Mouse (Mus musculus) gastrocnemius, postnatal 25 days (tissue): Measurements from ENCODE around the gene Zbtb44. TPM values are rescaled to one million over a fixed set of nuclear protein-coding genes. Genes with fewer than 3 reads are reported as not detected.
A peak's percentile ranks its signal among the peaks of the same experiment; 100 is the strongest.
"Not testable (repeated sequence)": the region's sequence is repeated elsewhere in the genome, so short reads cannot be mapped to it uniquely, and the experiment has no call there.

Experiments
- DNase-seq: peaks from one replicate; pipeline ENCODE4 v3.0.0; 2022
- long read RNA-seq, 2 experiments: library from polyadenylated mRNA; stranded (forward); transcript quantifications; one replicate each; pipeline ENCODE4 v2.0.0; 2021
- total RNA-seq, 2 experiments: library from RNA; stranded (reverse); gene quantifications; 1 replicate in 1 of 2; 2 replicates in 1 of 2; pipeline ENCODE4 v1.2.3; 2021

Gene Zbtb44
- total RNA-seq: 10 to 100 TPM; 52.3 to 58.9 TPM
- long read RNA-seq, experiment 1, partial matches to known transcripts: 1 of 28 reads
- long read RNA-seq, experiment 1, other reads (novel, unspliced or antisense): 27 of 28 reads
- long read RNA-seq, experiment 2, full-length matches to known transcripts: 6 of 29 reads
- long read RNA-seq, experiment 2, partial matches to known transcripts: 0 of 29 reads
- long read RNA-seq, experiment 2, other reads (novel, unspliced or antisense): 23 of 29 reads

DNA sequence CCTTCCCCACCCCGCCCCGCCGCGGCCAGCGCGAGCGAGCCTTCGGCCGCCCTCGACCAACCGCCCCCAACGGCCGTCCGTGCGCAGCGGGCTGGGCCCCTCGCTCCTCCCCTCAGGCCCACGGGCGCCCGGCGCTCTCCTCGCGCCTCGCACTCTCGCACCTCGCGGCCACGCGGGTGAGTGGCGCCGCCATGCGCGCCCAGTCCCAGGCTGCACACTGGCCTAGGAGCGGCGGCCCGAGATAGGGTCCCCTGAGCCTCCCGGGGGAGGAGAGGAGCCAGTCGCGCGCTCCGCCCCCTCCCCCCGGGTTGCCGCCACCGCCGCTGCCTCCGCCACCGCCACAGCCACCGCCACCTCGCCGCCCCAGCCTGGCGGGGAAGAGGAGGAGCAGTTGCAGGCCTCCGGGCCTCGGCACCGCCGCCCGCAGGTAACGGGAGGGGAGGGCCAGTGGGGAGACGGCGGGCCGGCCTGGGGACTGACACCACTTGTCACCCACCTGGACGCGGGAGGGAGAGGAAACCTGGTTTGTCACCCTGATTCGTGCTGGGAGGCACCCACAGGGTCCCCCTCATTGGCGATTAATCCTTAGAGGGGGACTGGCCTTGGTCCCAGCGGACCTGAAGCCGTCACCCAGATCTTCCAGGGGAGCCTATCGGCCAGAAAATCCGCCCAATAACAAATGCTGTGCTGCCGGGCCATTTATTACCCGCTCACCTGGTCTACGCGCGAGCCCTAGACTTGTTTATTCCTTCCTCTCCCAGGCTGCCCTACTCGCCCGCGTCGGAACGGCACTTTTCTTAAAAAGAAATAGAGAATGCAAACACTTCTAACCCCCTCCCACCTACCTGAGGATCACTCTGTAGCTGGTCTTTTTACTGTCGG lies at the start of gene Zbtb44:
Gene Zbtb44, plus strand, starts transcription at position 113 of the 882 bp plus-strand sequence.
- DNase-seq: no peak

DNA sequence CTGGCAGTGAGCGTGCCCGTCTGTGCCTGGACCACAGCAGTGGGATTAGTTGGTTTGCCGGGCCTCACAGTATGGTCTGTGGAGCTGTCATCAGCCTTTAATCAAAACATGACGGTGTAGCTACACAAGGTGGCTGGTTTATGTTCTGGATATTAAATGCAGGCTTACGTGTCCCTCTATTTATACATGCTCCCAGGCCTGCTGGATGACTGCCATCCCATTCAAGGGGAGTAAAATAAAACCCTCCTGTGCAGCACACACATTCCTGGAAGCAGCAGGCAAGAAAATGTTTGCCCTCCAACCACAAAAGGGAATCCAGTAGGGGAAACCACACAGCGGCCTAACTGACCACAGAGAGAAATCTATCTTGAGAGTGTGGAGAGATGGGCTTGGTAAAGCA lies 44.7 kb upstream of the Zbtb44 start:
- no peak for DNase-seq

DNA sequence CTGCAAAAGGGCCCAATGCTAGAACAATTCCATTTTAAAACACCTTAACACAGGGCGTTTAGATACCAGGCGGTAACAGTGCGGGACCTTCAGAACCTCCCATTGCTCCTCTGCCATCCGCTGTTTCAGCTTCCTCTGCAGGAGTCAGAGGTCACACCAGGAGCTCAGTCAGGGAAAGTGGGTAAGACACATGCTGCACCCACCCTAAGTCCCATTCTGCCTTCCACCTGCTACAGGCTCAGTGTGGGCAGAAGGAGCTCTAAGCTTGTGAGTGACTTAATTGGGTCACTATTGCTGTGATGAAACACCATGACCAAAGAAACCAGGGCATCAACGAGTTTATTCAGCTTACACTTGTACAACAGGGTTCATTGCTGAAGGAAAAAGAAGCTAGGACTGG lies 37.3 kb upstream of the Zbtb44 start:
- no peak for DNase-seq

DNA sequence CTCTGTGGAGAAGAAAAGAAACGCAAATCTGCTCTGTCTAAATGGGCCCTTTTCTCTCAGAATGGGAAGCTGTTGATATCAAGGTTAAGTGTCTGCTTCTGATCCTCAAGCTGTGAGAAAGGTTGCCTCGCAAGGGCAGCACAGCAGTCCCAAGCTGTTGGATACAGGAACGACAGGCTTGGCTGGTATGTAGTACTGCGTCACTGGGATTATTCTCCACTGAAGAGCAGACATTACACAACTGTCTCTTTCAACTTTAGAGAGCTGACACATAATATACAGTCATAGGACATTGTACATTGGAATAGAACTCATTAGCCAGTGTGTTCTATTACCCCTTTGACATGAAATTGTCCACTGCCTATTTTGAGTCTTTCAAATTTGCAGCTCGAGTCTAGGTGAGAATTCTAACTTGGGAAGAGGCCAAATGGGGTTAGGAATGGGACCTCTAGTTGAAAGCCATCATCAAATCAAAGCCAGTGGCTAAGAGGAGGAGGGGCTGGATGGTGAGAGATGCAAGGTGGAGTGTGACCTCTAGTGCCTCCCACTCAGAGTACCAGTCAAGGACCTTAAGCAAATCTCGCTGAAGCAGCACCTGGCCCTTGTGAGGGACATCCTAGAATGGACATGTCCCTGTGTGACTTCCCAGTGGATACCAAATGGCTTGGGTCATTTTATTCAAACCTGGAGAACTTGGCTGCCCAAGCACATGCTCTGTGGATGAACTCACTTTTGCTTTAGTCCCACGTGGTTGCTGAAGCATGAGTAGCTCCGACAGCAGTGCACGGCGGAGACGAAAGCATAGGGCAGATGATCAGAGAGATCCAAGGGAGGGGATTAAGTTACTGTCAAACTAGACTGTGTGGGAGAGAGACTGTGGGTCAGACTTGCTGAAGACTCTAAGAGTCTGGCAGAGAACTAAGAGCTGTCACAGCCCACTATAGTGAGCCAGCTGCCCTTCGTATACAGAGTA lies 33.6 kb upstream of the Zbtb44 start:
- peak; percentile 61 for DNase-seq

DNA sequence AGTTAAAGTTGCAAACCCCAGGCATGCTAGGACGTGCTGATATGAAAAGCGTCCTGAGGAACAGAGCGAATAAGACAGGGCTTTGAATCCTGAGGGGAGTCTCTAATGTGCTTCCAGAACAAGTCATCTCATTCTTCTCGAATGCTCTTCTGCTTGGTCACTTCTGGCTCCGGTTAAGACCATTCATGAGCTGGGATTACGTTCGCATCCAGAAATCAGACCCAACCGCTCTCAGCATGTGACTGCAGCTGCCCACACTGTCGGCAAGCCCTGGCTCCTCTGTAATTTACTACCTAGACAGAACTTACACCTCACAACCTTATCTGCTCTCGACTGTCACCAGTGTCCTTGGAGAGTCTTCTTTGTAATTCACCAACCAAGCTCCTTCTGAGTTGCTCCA lies 29.8 kb upstream of the Zbtb44 start:
- DNase-seq: peak; percentile 38

DNA sequence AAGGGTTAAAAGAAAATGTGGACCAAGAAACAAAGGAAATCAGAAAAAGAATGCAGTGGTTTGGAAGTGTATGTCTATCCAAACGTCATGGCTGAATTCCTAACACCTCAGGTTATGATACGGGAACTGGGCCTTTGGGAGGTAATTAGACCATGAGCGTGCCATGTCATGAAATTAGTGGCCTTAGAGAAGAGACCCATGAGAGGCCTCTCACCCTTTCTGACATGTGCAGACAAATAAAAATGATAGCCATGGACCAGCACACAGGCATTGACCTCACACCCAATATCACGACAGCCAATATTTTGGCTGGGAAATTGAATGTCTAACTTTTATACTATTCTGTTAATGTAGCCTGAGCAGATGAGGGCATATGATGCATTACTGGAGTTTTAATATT lies 27.9 kb upstream of the Zbtb44 start:
- no peak for DNase-seq

DNA sequence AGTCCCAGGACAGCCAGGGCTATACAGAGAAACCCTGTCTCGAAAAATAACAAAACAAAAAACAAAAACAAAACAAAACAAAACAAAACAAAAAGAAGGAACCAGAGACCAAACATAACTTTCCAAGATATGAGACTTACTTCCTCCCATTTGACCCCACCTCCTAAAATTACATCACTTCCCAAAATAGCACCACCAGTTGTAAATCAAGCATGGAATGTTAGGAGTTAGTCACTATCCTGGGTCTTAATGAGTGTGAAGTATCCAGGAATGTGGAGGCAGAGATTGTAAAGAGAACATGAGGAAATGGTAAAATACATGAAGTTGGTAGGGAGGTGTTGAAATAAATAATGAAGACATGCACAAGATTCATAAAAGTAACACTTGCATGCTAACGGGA lies 21.1 kb upstream of the Zbtb44 start:
- no peak for DNase-seq

DNA sequence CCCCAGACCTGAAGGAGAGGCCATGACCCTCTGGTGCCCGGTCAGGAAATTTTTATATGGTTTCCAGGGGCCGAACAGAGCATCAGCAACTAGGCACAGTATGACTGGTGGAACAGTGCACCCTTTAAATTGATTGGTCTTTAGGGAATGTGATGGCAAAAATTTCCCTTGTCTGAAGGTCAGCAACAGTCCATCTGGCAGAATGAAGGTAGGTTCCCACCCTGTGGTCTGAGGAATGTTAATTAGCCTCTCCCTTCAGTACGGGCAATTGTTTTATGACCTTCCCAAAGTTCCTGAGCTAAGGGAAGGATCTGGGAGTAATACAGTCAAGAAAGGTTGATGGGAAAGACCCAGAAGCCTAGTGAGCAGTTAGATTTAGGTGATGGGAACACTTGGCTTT lies 20.4 kb upstream of the Zbtb44 start:
- DNase-seq: no peak

DNA sequence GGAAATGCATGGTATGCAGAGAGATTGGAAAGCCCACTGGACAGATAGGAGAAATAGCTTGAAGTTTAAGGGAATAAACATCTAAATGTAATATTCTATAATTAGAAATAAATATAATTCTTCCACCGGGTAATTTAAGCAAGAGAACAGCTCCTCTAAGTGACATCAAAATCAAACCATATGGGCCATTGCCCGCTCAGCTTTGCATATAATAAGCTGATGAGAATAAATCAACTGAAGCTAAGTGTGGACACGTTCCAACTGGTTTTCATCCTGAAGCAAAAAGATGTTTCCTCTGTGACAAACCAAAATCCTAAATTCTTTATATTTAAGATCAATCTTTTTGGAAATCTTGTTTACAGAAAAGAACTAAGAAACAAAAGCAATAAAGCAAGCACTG lies 19.7 kb upstream of the Zbtb44 start:
- DNase-seq: no peak

DNA sequence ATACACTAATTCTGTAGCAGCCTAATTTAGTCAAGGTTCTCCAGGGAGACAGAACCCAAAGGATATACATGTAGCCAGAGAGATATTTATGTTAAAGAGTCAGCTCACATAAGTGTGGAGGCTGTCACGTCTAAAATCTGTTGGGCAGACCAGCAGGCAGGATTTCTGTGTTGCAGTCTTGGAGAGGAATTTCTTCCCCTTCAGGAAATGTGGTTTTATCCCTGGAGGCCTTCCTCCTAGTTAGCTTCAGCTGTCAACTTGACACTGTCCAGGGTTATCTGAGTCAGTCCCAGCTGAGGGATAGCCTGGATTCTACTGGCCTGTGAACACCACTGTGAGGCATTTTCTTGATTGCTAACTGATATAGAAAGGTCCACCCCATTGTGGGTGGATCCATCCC lies 18.9 kb upstream of the Zbtb44 start:
- DNase-seq: no peak

DNA sequence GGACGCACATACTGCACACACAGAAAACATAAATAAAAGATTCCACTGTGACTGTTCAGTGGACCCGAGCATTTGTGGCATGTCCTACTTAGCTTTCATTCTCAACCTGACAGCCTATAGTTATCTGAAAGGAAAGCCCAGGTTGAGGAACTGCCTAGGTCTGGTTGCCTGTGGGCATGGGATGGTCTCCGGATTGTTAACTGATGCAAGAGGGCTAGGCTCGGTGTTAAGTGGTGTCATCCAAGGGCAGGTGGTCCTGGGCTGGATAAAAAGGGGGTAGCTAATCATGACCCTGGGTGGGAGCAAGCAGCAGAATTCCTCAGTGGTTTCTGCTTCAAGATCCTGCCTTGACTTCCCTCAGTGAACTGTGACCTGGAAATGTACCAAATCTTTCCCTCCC lies 17.8 kb upstream of the Zbtb44 start:
- DNase-seq: no peak

DNA sequence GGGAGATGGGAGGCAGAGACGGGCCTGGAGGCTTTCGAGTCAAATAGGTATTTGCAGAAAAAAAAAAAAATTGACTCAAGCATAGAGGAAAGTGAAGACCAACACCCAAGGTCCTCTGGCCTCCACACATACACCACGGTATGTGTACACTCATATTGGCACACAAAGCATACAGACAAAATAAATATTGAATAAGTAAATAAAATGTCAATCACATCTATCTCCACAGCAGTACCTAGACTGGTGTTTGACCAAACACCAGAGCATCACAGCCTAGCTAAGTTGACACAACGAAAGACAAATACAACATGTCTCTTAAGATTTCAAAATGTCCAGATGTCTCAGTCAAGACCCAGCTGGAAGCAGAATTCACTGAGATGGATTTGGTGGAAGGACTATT lies 17.0 kb upstream of the Zbtb44 start:
- no peak for DNase-seq

DNA sequence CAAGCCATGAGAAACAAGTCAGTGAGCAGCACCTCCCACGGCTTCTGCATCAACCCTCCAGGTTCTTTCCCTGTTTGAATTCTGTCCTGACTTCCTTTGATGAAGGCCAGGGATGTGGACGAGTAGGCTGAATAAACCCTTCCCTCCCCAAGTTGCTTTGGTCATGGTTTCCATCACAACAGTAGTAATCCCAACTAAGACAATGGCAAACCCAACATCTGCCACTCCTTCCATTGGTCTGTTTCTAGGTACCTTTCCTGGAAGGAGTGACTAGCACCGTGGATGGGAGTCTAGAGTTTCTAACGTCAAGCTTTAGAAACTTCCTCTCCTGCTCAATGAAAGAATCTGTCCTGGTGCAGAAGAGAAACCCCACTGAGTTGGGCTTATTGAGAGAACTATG lies 12.8 kb upstream of the Zbtb44 start:
- DNase-seq: no peak

DNA sequence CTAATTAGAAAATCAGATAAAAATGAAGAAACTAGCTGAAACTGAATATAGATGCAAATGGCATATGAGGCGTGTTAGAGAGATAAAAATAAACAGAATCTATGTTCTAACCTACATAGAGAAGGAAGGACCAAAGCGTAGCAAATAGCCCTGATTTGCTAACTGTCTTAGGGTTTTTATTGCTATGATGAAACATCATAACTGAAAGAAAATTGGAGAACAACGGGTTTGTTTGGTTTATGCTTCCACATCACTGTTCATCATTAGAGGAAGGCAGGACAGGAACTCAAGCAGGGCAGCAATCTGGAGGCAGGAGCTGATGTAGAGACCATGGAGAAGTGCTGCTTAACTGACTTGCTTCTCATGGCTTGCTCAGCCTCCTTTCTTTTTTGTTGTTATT lies 12.3 kb upstream of the Zbtb44 start:
- no peak for DNase-seq

DNA sequence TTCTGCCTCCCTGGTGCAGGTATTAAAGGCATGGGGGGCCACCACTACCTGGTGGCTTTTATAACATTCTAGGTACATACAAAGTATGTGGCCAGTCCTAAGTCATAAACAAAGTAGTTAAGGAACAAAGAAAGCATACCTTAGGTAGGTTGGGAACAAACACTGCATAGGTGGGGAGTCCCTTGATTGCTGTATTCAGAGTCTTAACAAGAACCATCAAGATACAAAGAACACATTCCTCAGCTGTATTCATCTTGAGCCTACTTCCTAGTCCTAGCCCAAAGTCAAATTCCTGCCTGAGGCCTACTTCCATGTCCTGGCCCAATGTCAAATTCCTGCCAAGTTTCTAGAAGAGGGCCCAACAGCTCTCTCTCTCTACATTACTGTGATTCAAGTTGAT lies 11.7 kb upstream of the Zbtb44 start:
- DNase-seq: no peak

DNA sequence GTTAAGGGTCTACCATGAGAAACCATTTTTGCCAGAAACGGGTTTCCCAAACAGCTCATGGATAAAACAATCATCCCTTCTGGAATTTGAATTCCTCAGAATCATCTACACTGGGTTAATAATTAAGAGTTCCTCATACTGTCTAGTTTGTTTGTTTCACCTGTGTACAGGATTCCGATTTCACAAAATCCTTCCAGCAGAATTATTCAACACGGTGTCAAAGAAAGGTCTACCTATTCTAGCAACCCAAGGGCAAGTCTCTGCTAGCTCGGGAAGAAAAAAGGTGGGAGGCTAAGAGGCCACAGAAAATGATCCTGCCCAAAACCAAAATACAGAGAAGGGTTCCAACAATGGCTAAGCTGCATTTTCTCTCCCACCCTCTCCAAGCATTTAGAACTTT lies 2.2 kb upstream of the Zbtb44 start:
- DNase-seq: no peak

DNA sequence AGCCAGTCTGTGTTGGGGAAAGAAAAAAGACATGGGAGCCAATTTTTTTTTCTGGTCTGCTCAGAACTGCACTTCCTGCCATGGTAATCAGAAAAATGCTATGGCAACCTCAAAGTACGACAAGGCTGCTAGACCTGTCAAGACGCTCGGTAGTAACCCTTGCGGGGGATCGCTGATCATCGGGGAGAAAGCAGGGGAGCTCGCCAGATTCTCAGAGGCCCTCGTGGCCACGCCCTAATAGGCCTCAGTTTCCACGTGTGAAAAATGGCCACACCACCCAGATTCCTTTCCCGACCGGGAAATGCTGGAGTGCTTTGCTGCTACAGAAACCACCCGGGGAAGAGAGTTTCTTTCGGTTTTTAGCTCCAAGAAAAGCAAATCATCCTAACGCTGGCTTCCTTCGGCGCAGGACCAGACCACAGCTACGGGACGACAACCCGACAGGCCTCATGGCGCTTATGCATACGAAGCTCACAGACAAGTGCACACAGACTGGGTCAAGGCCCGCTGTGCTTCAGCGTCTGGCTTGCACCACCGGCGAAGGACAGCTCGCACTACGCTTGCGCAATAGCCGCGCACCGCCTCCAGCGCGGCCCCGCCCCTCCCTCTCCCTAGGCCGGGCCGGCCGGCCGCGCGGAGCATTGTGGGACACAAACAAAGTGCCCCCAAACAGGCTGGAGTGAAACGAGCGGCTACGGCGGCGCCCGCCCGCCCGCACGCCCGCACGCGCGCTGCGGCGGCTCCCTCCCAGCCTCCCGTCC lies 513 bp upstream of the Zbtb44 start:
- peak; percentile 97 for DNase-seq

DNA sequence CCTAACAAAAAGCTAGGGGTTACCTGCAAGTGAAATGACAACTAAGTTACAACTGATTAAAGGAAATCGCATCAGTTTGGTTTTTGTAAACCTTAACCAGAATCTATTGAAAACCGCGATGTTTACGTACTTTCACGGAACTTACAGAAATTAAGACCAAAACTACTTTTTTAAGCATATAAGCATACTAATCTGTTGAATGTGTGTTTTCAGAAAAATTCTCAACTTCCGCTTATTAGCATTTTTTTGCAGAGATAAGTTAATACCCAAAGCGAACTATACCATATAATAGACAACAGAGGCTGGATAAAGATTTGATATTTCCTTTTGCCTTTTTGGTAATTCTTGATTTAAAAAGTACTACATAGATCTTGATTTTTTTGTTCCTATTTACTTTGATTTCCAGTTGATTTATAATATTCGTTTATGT lies 985 bp downstream of the Zbtb44 start:
- DNase-seq: no peak

DNA sequence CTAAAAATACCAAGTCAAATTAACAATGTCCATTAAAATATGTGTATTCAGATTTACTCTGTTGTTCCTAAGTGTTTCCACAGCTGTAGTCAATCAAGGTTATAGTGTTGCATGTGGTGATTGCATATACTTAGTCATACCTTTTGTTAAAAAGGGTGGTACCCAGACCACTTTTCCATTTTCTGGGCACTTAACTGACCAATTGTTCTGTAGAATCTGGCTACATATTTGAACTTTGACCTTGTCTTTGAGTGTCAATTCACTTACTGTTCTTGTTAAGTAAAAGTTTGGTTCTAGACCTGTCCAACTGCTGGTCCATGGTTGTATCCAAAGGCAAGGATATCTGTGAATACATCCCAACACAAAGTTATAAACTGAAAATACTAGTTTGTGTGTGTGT lies 2.1 kb downstream of the Zbtb44 start:
- DNase-seq: no peak

DNA sequence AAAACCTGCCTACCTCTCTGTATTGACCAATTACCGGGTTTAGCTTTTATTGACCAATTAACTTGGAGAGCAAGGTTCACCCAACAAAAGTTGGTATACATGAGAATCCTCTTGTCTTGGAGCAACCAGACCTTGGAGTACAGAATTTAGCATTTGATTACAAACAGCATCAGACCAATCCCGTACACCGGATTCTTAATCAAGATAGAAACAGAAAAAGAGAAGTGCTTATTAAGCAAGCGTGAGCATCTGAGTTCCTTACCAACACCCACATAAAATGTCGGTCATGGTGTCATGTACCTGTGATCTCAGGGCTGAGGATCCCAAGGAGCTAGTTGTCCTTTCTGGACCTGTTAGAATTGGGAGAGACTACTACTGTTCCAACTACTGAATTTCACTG lies 19.8 kb downstream of the Zbtb44 start:
- no peak for DNase-seq

DNA sequence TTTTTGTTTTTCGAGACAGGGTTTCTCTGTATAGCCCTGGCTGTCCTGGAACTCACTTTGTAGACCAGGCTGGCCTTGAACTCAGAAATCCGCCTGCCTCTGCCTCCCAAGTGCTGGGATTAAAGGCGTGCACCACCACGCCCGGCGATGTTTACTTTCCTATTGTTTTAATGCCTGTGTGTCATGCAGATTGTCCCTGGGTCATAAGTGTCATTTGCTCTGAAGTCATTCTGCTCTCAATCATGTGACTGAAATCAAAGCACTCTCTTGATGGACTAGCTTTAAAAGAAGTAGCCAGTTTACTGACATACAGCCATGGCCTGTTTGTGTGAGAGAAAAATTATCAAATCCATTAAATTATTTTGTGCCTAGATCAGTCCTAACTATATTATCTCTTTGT lies 21.1 kb downstream of the Zbtb44 start:
- DNase-seq: not testable (repeated sequence)

DNA sequence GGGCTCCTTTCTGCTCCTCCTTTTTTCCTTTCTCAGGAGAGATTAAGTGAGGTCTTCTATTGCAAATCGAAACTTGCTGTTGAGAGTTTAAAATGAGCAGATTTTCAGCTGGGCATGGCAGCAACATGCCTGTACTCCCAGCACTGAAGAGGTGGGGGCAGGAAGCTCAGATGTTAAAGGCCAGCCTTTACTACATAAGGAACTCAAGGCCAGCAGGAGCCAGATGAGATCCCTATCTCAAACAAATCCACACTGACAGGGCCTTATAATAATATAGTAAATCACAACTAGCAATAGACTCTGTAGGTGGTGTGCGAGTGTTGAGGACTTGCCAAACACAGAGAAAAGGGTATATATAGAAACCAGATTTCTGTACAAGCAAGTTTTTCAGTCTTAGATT lies 28.3 kb downstream of the Zbtb44 start:
- no peak for DNase-seq
